Mouse (Mus musculus) neural tube, embryonic 14.5 days (tissue): ENCODE data around the gene Eefsec. TPM values are rescaled to one million over a fixed set of nuclear protein-coding genes. Genes with fewer than 3 reads are reported as not detected.

Experiments
- ATAC-seq: fragments of 200-750 bp; cut with Nextera tagmentation; 2 replicates; pipeline ENCODE4 v1.8.0; 2017; ENCODE audit warnings: low read depth, mild to moderate bottlenecking, moderate TSS enrichment, moderate library complexity
- H3K27ac ChIP-seq: fragments of 300-500 bp; sonication (generic); 2 replicates; pipeline ENCODE4 v1.5.1; 2014; ENCODE audit warnings: low read depth, mild to moderate bottlenecking, control low read depth, low read length, moderate library complexity, mixed read lengths
- H3K27me3 ChIP-seq: fragments of 300-500 bp; sonication (generic); 2 replicates; pipeline ENCODE4 v1.6.1; 2014; ENCODE audit warnings: low read length; ENCODE audit not compliant: control insufficient read depth, insufficient read depth
- H3K36me3 ChIP-seq: fragments of 300-500 bp; sonication (generic); 2 replicates; pipeline ENCODE4 v1.6.1; 2014; ENCODE audit warnings: low read length, mixed read lengths; ENCODE audit not compliant: control insufficient read depth, insufficient read depth
- H3K4me1 ChIP-seq: fragments of 300-500 bp; sonication (generic); 2 replicates; pipeline ENCODE4 v1.6.1; 2014; ENCODE audit warnings: low read length; ENCODE audit not compliant: control insufficient read depth, insufficient read depth
- H3K4me2 ChIP-seq: fragments of 300-500 bp; sonication (generic); 2 replicates; pipeline ENCODE4 v1.6.1; 2014; ENCODE audit warnings: mild to moderate bottlenecking, low read depth, low read length, control low read depth
- H3K4me3 ChIP-seq: fragments of 300-500 bp; sonication (generic); 2 replicates; pipeline ENCODE4 v1.5.1; 2014; ENCODE audit warnings: low read depth, low read length, control low read depth, mixed read lengths
- H3K9ac ChIP-seq: fragments of 300-500 bp; sonication (generic); replicated peaks from 2 replicates; pipeline ENCODE4 v1.6.1; 2014; ENCODE audit warnings: low read depth, mild to moderate bottlenecking, control low read depth, low read length, mixed read lengths
- H3K9me3 ChIP-seq: fragments of 300-500 bp; sonication (generic); 2 replicates; pipeline ENCODE4 v1.6.1; 2016; ENCODE audit warnings: low read length; ENCODE audit not compliant: control insufficient read depth
- WGBS: fragments of 180-500 bp; shearing (Covaris S2); extraction: QIAGEN DNeasy Blood & Tissue Kit; methylation state at CpG from one replicate; pipeline ENCODE4 v1.1.7; 2014; 5-methylcytosine and 5-hydroxymethylcytosine counted together
- polyA plus RNA-seq: library from polyadenylated mRNA; unstranded; fragments of >200 nt; fragmentation: Nextera tagmentation; extraction: Ambion mirVana; gene quantifications from 2 replicates; pipeline ENCODE4 v1.2.1, GENCODE M21; 2014

Gene Eefsec
- polyA plus RNA-seq, 1 experiment from 2014 or later: 30.2 TPM

GRCm38 (mm10) chr6:88208321-88208720 lies 238.0 kb downstream of the Eefsec start:
- no peak overlapping the region for H3K9ac ChIP-seq
- no peaks in the 10 kb centered on the region for H3K4me1 ChIP-seq
- H3K27ac ChIP-seq: no peak overlapping the region
- no peak for ATAC-seq
- no peak overlapping the region for H3K4me2 ChIP-seq
- H3K36me3 ChIP-seq: no peaks in the 10 kb centered on the region
- no peak overlapping the region for H3K4me3 ChIP-seq
- peaks cover 38% of the 10 kb centered on the region for H3K27me3 ChIP-seq
- WGBS: 92% methylated on average over 3 of the region's 3 CpGs
- H3K9me3 ChIP-seq: no peaks in the 10 kb centered on the region

GRCm38 (mm10) chr6:88207403-88208033 lies 238.8 kb downstream of the Eefsec start:
- H3K27ac ChIP-seq: no peak overlapping the region
- H3K4me1 ChIP-seq: no peaks in the 10 kb centered on the region
- H3K9ac ChIP-seq: no peak overlapping the region
- 90% methylated on average over 10 of the region's 10 CpGs for WGBS
- no peak overlapping the region for H3K4me2 ChIP-seq
- ATAC-seq: no peak
- H3K4me3 ChIP-seq: no peak overlapping the region
- H3K9me3 ChIP-seq: no peaks in the 10 kb centered on the region
- H3K36me3 ChIP-seq: no peaks in the 10 kb centered on the region
- peaks cover 41% of the 10 kb centered on the region for H3K27me3 ChIP-seq

Other genes with a start within 250 kb of the Eefsec start
- gene Dnajb8, start 224.3 kb downstream of the Eefsec start, polyA plus RNA-seq: not detected in 2 replicates
- gene Ruvbl1, start 18.9 kb upstream of the Eefsec start, polyA plus RNA-seq: 82.4 and 86.7 TPM in 2 replicates
- 125 and 157 TPM in 2 replicates for gene Sec61a1, start 72.4 kb upstream of the Eefsec start, polyA plus RNA-seq
- 0.43 and 0.55 TPM in 2 replicates for gene Kbtbd12, start 191.4 kb upstream of the Eefsec start, polyA plus RNA-seq